Mouse (Mus musculus): ENCODE results near the gene Ptpn3. TPM values are rescaled to one million over a fixed set of nuclear protein-coding genes. Genes with fewer than 3 reads are reported as not detected.

The Ptpn3 gene
- polyA plus RNA-seq, 1 experiment, result 25.5 TPM

DNA sequence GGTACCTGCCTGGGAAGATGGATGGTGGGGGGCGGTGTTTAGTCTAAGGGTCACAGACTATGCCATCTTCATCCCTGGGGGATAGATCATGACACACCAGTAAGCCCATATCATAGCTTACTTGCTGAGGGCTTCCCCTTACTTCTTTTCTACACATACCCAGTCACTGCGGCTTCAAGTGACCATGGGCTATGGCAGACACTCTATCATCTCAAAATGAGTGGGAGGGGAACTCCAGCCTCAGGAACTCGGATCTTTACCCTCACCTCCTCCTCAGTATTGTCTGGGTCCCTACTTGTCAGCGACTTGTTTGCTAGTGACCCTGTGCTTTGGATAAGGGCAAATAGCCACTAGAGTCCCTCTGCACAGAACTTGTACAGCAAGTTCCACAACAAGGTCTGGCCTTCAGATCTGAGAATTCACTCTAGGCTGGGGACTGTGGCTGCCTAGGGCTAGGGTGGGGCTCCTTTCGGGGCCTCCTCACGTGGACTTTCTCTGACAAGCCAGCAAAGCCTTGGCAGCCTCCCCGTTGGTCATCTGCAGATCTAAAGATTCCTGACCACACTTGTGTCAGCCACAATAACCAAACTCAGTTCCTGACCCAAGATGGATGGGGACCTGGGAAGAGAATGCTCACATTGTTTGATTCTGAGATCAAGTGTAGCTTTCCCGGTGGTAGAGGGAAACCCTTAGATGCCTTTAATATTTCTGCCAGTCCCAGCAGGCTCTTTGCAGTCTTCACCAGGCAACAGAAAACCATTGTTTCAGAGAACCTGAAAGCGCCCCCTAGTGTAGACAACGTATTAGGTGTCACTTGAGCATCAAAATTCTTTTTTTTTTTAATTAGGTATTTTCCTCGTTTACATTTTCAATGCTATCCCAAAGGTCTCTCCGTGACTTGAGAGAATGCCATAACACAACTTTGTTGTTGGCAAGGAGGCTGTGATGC lies 134.4 kb downstream of the Ptpn3 start:
- Histone ChIP-seq H3K27ac (ENCODE audit: insufficient read depth, low read length) (no peak overlapping the region), H3K4me1 (ENCODE audit: control insufficient read depth, insufficient read depth, low read length) (no peaks in the 10 kb centered on the region), H3K4me3 (ENCODE audit: insufficient read depth, low read length) (no peak overlapping the region)
- TF ChIP-seq CTCF (IDR thresholded peaks at IDR 0.05; ENCODE audit: extremely low read depth, insufficient read depth, low read length) (peak; percentile 24; the same call in 1 of the 2 replicates), POLR2A (IDR thresholded peaks at IDR 0.05; ENCODE audit: extremely low read depth, insufficient read depth, low read length) (no peak)

DNA sequence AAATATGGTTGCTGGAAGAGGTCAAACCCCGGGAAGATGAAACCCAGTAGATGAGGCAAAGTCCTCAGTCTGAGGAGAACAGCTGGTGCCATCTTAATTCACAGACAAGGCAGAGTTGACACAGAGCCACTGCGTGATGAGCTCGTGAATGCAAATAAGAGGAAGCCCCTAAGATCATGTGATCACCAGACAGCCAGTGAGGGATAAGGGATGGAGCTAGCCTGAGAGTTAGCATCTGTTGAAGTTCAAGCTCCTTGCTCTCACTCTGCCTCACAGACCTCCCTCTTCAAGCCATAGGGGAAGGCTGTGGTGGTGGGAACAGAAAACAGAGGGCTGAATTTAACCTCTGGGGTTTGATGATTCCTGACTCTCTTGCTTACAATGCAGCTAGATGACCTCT lies 136.0 kb downstream of the Ptpn3 start:
- H3K4me1 ChIP-seq (ENCODE audit: control insufficient read depth, insufficient read depth, low read length), result no peaks in the 10 kb centered on the region
- TF ChIP-seq POLR2A (IDR thresholded peaks at IDR 0.05; ENCODE audit: extremely low read depth, insufficient read depth, low read length) (no peak), CTCF (IDR thresholded peaks at IDR 0.05; ENCODE audit: extremely low read depth, insufficient read depth, low read length) (no peak)
- no peak overlapping the region for H3K4me3 ChIP-seq (ENCODE audit: insufficient read depth, low read length)
- no peak overlapping the region for H3K27ac ChIP-seq (ENCODE audit: insufficient read depth, low read length)

DNA sequence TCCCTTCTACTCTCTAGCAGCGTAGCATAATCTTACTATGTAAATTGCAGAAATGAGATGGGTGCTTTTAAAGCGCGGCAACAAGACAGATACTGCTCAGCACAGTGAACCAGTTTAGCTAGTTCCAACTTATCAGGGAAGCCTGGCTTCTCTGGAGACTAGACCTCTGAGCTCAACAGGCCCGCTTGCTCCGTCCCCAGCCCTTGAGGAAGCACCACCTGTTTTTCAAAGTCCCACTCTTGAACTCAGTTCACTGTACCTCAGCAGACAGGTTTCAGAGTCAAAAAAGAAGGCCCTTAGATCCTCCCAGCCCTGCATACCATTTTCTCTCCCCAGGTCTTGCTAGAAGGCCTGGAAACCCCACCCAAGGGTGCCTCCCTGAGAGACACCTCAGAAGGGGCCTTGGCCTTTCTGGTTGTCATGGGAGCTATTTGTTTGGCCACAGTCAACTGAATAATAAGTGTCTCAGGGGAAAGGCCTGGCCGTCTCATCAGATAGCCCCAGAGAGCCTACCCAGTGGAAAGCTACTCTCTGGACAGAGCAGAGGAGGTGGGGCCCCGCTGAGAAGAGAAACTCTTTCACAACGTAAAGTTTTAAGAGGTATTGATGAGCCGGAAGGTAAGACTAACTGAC lies 136.9 kb downstream of the Ptpn3 start:
- H3K4me1 ChIP-seq (ENCODE audit: control insufficient read depth, insufficient read depth, low read length), result no peaks in the 10 kb centered on the region
- H3K27ac ChIP-seq (ENCODE audit: insufficient read depth, low read length), result no peak overlapping the region
- no peak for TF ChIP-seq POLR2A (IDR thresholded peaks at IDR 0.05; ENCODE audit: extremely low read depth, insufficient read depth, low read length)
- TF ChIP-seq CTCF (IDR thresholded peaks at IDR 0.05; ENCODE audit: extremely low read depth, insufficient read depth, low read length), result no peak
- no peak overlapping the region for H3K4me3 ChIP-seq (ENCODE audit: insufficient read depth, low read length)

DNA sequence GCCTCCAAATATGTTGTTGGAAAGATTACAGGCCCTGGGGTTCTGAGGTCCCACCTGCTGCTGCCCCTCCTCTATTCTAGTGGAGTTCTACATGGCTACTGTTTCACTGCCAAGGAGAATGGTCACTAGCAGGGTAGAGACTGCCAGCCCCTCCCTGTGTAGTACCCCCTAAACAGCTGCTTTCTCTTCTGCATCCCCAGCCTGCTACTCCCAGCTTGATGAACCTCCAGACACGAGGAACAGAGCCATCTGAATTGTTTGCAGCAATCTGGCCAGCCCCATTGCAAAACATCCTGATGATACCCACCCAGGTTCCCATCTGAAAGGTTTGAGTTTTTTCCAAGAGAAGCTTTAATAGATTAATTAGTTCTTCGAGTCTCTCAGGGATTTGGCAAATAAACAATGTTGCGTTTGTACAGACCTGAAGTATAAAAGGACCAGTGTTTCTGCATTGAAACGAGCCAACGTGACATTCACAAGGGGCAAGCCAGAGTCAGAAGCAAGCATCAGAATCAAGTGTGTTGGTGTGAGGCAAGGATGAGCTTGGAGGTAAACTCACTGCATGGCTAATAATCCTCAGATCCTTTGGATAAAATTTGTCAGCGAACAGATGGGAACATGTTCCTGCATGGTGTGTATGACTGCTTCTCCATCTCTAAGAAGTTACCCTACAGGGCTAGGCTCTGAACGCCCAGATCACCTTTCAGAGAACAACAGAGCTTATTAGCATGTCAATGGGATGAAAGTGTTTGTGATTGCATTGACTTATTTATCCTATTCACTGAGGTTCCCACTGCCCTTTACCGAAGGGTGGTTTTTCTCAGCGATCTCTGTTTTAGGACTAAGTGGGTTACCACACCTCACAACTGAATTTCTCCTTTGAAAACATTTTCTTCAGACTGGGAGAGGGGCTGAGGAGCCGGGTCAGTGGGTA lies 138.6 kb downstream of the Ptpn3 start:
- TF ChIP-seq CTCF (IDR thresholded peaks at IDR 0.05; ENCODE audit: extremely low read depth, insufficient read depth, low read length) (no peak), POLR2A (IDR thresholded peaks at IDR 0.05; ENCODE audit: extremely low read depth, insufficient read depth, low read length) (no peak)
- H3K27ac ChIP-seq (ENCODE audit: insufficient read depth, low read length), result no peak overlapping the region
- H3K4me3 ChIP-seq (ENCODE audit: insufficient read depth, low read length), result no peak overlapping the region
- no peaks in the 10 kb centered on the region for H3K4me1 ChIP-seq (ENCODE audit: control insufficient read depth, insufficient read depth, low read length)

DNA sequence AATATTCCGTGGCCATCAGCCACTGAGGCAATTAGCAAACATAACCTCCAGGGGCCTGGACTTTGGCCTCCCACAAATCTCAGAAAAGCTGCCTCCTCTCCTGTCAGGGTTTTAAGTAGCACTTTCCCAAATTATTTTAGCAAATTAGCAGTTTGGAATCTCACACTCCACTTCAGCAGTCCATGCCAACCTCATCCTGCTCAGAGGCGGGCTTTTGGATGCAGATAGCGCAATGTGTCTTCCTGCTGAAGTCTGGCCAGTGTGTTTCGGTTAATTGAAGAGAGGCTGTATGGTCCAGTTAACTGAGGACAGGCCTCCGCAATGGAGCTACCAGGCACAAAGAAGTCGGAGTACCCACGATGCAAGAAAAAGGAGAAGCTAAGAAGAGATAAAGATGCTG lies 141.1 kb downstream of the Ptpn3 start:
- Histone ChIP-seq H3K4me1 (ENCODE audit: control insufficient read depth, insufficient read depth, low read length) (no peaks in the 10 kb centered on the region), H3K4me3 (ENCODE audit: insufficient read depth, low read length) (no peak overlapping the region), H3K27ac (ENCODE audit: insufficient read depth, low read length) (no peak overlapping the region)
- TF ChIP-seq CTCF (IDR thresholded peaks at IDR 0.05; ENCODE audit: extremely low read depth, insufficient read depth, low read length) (no peak), POLR2A (IDR thresholded peaks at IDR 0.05; ENCODE audit: extremely low read depth, insufficient read depth, low read length) (no peak)

DNA sequence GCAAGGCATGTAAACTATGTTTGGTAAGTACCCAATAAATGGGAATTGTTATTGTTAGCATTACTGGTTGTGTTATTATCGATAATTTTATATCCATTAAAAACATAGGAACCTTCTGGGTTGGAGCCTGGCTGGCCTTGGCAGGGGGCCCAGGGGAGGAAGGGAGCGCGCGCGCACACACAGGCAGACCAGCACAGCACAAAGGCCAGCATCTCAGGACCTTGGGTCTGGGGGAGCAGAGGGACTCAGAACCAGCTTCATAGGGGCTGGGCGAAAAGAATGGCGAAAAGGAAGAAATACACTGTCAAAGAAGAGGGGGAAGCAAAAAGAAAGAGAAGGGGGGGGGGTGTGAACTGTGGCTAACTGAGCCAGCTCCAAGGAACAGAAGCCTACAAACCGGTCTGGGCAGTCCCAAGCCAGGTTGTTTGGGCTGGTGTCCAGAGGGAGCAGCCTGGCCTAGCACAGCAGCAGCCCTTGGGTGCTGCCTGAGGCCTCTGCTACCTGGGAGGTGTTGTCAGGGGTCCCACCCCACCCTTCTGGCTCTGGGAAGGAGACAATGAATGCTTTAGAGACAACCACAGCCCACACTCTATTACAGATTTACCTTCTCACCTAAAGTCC lies 145.0 kb downstream of the Ptpn3 start:
- TF ChIP-seq POLR2A (IDR thresholded peaks at IDR 0.05; ENCODE audit: extremely low read depth, insufficient read depth, low read length), result no peak
- TF ChIP-seq CTCF (IDR thresholded peaks at IDR 0.05; ENCODE audit: extremely low read depth, insufficient read depth, low read length), result no peak
- no peaks in the 10 kb centered on the region for H3K4me1 ChIP-seq (ENCODE audit: control insufficient read depth, insufficient read depth, low read length)
- H3K4me3 ChIP-seq (ENCODE audit: insufficient read depth, low read length), result no peak overlapping the region
- no peak overlapping the region for H3K27ac ChIP-seq (ENCODE audit: insufficient read depth, low read length)

DNA sequence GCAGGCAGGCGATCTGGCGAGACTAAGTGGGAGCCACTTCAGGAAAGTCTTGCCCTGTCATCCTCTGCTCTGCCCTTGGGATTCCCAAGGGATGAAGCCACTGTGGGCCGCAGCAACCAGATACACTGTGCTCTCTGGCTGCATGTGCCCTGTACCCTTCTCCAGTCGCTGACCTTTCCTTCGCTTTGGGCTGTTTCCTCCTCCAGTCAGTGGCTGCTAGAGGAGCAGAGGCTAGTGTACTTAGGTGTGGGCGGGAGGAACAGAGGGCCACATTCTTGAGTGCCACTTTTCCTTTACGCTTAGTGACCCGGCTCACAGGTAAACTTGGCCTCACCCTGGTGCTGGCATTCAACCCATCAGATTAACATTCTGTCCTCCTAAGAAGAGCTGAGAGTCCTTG lies 147.8 kb downstream of the Ptpn3 start:
- Histone ChIP-seq H3K4me3 (ENCODE audit: insufficient read depth, low read length) (no peak overlapping the region), H3K27ac (ENCODE audit: insufficient read depth, low read length) (no peak overlapping the region), H3K4me1 (ENCODE audit: control insufficient read depth, insufficient read depth, low read length) (no peaks in the 10 kb centered on the region)
- TF ChIP-seq POLR2A (IDR thresholded peaks at IDR 0.05; ENCODE audit: extremely low read depth, insufficient read depth, low read length), result no peak

DNA sequence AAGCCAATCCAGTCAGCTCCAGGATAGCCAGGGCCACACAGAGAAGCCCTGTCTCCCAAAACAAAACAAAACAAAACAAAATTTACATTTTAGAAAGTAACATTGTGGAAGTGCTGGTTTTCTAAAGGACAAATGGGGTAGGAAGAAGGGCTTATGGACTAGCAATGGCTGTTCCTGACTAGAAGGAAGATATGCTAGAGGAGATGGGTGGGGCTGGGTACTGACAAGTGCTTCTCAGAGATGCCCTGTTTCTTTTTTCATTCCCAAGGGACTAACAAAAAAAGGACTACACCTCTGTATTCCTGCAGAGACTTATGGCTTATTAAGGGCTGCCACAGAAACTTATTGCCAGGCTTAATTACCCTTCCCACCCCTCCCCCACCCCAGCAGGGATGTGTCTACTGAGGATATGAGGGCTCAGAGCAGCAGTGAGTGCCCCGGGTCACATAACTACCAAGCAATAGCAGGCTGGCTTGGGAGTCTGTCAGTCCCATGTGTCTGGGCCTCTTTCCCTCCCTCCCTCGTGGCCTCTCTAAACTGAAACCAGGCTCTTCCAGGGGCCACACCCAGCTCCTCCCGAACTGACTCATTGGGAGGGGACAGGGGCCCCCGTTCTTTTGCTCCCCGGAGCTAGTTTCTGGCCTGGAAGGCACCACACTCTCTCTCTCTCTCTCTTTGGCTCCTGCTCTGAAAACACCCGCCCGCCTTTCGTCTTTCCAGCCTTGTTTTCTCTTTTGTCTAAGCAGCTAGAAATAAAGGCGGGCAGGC lies 148.4 kb downstream of the Ptpn3 start:
- H3K4me3 ChIP-seq (ENCODE audit: insufficient read depth, low read length), result no peak overlapping the region
- H3K4me1 ChIP-seq (ENCODE audit: control insufficient read depth, insufficient read depth, low read length), result no peaks in the 10 kb centered on the region
- TF ChIP-seq CTCF (IDR thresholded peaks at IDR 0.05; ENCODE audit: extremely low read depth, insufficient read depth, low read length) (no peak), POLR2A (IDR thresholded peaks at IDR 0.05; ENCODE audit: extremely low read depth, insufficient read depth, low read length) (no peak)
- no peak overlapping the region for H3K27ac ChIP-seq (ENCODE audit: insufficient read depth, low read length)
